Mouse (Mus musculus): ENCODE measurements at regions not wholly inside any gene's neighbourhood (a gene's known extent, or its start where the extent isn't known, plus 50 kb on each side); places are given as distances from the start of the nearest gene placed in this dataset.
A peak's percentile ranks its signal among the peaks of the same experiment; 100 is the strongest.

DNA sequence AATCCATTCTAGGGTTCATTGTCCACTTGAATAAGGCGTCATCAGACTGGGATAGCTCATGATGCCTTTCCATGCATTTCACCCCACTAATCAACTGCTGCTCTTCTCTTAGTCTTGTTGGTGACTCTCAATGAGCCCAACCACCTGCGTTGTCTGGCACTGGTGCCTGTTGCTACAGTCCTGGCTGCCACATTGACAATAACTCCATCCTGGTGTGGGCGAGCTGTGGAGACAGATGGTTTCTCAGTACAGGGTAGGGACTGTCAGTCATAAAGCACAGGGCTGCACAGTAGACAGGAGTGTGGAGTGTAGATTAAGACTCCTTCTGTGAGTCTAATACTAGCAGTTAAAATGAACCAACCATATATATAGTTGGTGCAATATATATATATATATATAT lies 469.4 kb upstream of the Nr3c2 start:
- ATAC-seq (replicated peaks), result peak; percentile 71; the same call in 1 of the 2 replicates
- H3K27me3 ChIP-seq, result no peaks in the 10 kb centered on the region

GRCm38 (mm10) chr8:76432813-76433212 lies 466.4 kb upstream of the Nr3c2 start:
- Histone ChIP-seq H3K4me2 (replicated peaks) (no peak overlapping the region), H3K27ac (replicated peaks) (no peak overlapping the region), H3K27me3 (no peaks in the 10 kb centered on the region), H3K4me1 (no peaks in the 10 kb centered on the region), H3K9me3 (no peaks in the 10 kb centered on the region), H3K9ac (replicated peaks) (no peak overlapping the region), H3K4me3 (no peak overlapping the region), H3K36me3 (no peaks in the 10 kb centered on the region)
- ATAC-seq (replicated peaks), result no peak

More for the DNA sequence above, 469.4 kb upstream of the Nr3c2 start:
- Histone ChIP-seq H3K4me2 (replicated peaks) (no peak overlapping the region), H3K4me3 (no peak overlapping the region), H3K9ac (replicated peaks) (no peak overlapping the region), H3K9me3 (no peaks in the 10 kb centered on the region), H3K4me1 (no peaks in the 10 kb centered on the region), H3K27ac (replicated peaks) (no peak overlapping the region), H3K36me3 (no peaks in the 10 kb centered on the region)
- WGBS, result 80% methylated on average over 3 of the region's 3 CpGs

- H3K27ac ChIP-seq (replicated peaks), result no peak overlapping the region
- H3K4me1 ChIP-seq, result no peaks in the 10 kb centered on the region
- H3K9me3 ChIP-seq, result no peaks in the 10 kb centered on the region
- H3K36me3 ChIP-seq, result no peaks in the 10 kb centered on the region
- no peak for ATAC-seq (replicated peaks)
- H3K4me3 ChIP-seq, result no peak overlapping the region
- no peaks in the 10 kb centered on the region for H3K27me3 ChIP-seq
- 89% methylated on average over 3 of the region's 3 CpGs for WGBS
- H3K4me2 ChIP-seq (replicated peaks), result no peak overlapping the region
- H3K9ac ChIP-seq (replicated peaks), result no peak overlapping the region
These were observed 461.3 kb upstream of the Nr3c2 start for GRCm38 (mm10) chr8:76437951-76438350.

- no peaks in the 10 kb centered on the region for H3K27me3 ChIP-seq
- H3K4me3 ChIP-seq, result no peak overlapping the region
- WGBS, result 69% methylated on average over 5 of the region's 5 CpGs
- H3K4me2 ChIP-seq (replicated peaks), result no peak overlapping the region
- H3K4me1 ChIP-seq, result no peaks in the 10 kb centered on the region
- no peaks in the 10 kb centered on the region for H3K9me3 ChIP-seq
- H3K9ac ChIP-seq (replicated peaks), result no peak overlapping the region
- no peak overlapping the region for H3K27ac ChIP-seq (replicated peaks)
- no peaks in the 10 kb centered on the region for H3K36me3 ChIP-seq
- ATAC-seq (replicated peaks), result no peak
These were observed 424.6 kb upstream of the Nr3c2 start for GRCm38 (mm10) chr8:76474464-76475208.

DNA sequence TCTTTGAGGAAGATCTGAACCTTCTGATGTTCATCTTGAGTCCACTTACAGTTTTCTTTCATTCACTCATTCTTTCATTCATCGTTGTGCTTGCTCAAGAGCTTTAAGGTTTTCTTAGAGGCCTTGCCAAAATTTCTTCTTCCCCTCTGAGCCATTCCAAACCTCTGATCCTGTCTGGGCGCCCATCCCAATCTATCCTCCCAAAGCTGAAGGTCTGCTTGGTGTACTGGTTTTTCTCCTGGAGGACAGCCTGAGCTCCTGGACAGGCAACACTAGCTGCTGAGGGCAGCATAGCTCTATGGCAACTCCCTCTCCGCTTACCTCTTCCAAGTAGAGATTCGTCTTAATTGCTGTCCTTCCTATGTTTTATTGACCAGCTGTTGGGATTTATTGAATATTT lies 420.3 kb upstream of the Nr3c2 start:
- H3K4me1 ChIP-seq, result no peaks in the 10 kb centered on the region
- H3K4me3 ChIP-seq, result no peak overlapping the region
- ATAC-seq (replicated peaks), result no peak
- H3K36me3 ChIP-seq, result no peaks in the 10 kb centered on the region
- H3K9me3 ChIP-seq, result no peaks in the 10 kb centered on the region
- no peaks in the 10 kb centered on the region for H3K27me3 ChIP-seq
- no peak overlapping the region for H3K27ac ChIP-seq (replicated peaks)
- no peak overlapping the region for H3K4me2 ChIP-seq (replicated peaks)
- no peak overlapping the region for H3K9ac ChIP-seq (replicated peaks)
- WGBS, result 85% methylated on average over 4 of the region's 4 CpGs

- H3K9ac ChIP-seq (replicated peaks), result no peak overlapping the region
- H3K27me3 ChIP-seq, result no peaks in the 10 kb centered on the region
- no peaks in the 10 kb centered on the region for H3K36me3 ChIP-seq
- H3K4me2 ChIP-seq (replicated peaks), result no peak overlapping the region
- H3K9me3 ChIP-seq, result no peaks in the 10 kb centered on the region
- no peaks in the 10 kb centered on the region for H3K4me1 ChIP-seq
- ATAC-seq (replicated peaks), result no peak
- WGBS, result 84% methylated on average over 1 of the region's 1 CpGs
- no peak overlapping the region for H3K27ac ChIP-seq (replicated peaks)
- no peak overlapping the region for H3K4me3 ChIP-seq
These were observed 395.6 kb upstream of the Nr3c2 start for GRCm38 (mm10) chr8:76503621-76504020.

DNA sequence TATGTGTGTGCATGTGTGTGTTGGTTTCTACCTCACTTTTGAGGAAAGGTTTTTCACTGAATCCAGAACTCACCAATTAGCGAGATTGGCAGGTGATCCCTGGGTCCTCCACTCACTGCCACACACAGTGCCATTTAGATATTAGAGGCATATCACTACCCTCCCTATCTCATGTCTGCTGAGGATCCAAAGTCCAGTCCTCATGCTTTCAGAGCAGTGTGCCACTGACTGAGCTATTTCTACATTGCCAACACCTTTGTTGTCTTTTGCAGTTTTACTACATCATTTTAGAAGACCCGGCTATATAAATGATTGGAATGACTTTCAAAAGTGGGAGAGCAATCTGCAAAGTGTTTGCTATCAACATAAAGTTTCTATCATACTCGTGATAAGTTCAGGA lies 392.0 kb upstream of the Nr3c2 start:
- H3K36me3 ChIP-seq, result no peaks in the 10 kb centered on the region
- H3K9me3 ChIP-seq, result no peaks in the 10 kb centered on the region
- H3K4me3 ChIP-seq, result no peak overlapping the region
- no peaks in the 10 kb centered on the region for H3K27me3 ChIP-seq
- H3K27ac ChIP-seq (replicated peaks), result no peak overlapping the region
- no peaks in the 10 kb centered on the region for H3K4me1 ChIP-seq
- H3K9ac ChIP-seq (replicated peaks), result no peak overlapping the region
- no peak for ATAC-seq (replicated peaks)
- H3K4me2 ChIP-seq (replicated peaks), result no peak overlapping the region
- WGBS, result 86% methylated on average over 3 of the region's 3 CpGs

GRCm38 (mm10) chr8:76509201-76509600 lies 390.0 kb upstream of the Nr3c2 start:
- Histone ChIP-seq H3K27me3 (no peaks in the 10 kb centered on the region), H3K4me3 (no peak overlapping the region), H3K4me2 (replicated peaks) (no peak overlapping the region), H3K4me1 (no peaks in the 10 kb centered on the region), H3K27ac (replicated peaks) (no peak overlapping the region), H3K9me3 (no peaks in the 10 kb centered on the region), H3K36me3 (no peaks in the 10 kb centered on the region), H3K9ac (replicated peaks) (no peak overlapping the region)
- ATAC-seq (replicated peaks), result no peak

- no peak overlapping the region for H3K9ac ChIP-seq (replicated peaks)
- no peaks in the 10 kb centered on the region for H3K9me3 ChIP-seq
- no peak overlapping the region for H3K4me2 ChIP-seq (replicated peaks)
- ATAC-seq (replicated peaks), result no peak
- WGBS, result 94% methylated on average over 1 of the region's 1 CpGs
- H3K36me3 ChIP-seq, result no peaks in the 10 kb centered on the region
- H3K4me1 ChIP-seq, result no peaks in the 10 kb centered on the region
- H3K27ac ChIP-seq (replicated peaks), result no peak overlapping the region
- H3K4me3 ChIP-seq, result no peak overlapping the region
- H3K27me3 ChIP-seq, result no peaks in the 10 kb centered on the region
These were observed 385.1 kb upstream of the Nr3c2 start for GRCm38 (mm10) chr8:76514132-76514531.

DNA sequence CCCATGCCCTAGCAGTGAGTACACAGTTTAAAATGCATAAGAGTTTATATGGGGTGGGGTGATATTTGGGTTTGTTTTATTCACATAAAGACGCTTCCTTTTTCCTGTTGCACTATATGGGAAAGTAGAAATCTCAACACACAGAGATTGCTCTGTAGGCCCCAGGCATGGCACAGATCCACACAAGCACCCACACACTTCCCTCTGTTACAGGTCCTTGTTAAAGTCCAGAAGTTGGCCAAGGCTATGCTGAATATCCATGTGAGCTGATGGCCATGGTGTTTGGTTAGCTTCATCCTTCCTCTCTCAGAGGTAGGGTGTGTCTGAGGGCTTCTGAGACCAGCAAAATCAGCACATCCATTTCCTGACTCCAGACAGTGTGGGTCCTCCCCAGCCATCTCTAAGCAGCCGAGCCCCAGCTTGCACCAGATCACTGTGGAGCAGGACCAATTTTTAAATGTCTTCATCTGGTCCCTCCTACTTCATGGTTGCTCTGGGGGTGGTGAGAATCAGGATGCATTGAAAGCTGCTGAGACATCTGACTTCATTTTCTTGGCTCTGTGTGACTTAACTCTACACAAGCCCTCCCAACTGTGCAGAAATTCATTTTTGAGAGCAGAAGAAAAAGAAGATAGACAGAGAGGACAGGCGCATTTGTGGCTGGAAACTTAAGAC lies 360.3 kb upstream of the Nr3c2 start:
- no peaks in the 10 kb centered on the region for H3K9me3 ChIP-seq
- ATAC-seq (replicated peaks), result no peak
- no peak overlapping the region for H3K4me2 ChIP-seq (replicated peaks)
- 91% methylated on average over 3 of the region's 3 CpGs for WGBS
- H3K27ac ChIP-seq (replicated peaks), result no peak overlapping the region
- H3K9ac ChIP-seq (replicated peaks), result no peak overlapping the region
- H3K4me1 ChIP-seq, result no peaks in the 10 kb centered on the region
- H3K4me3 ChIP-seq, result no peak overlapping the region
- H3K36me3 ChIP-seq, result no peaks in the 10 kb centered on the region
- H3K27me3 ChIP-seq, result no peaks in the 10 kb centered on the region

GRCm38 (mm10) chr8:76539638-76540037 lies 359.6 kb upstream of the Nr3c2 start:
- H3K36me3 ChIP-seq, result no peaks in the 10 kb centered on the region
- no peaks in the 10 kb centered on the region for H3K27me3 ChIP-seq
- H3K9me3 ChIP-seq, result no peaks in the 10 kb centered on the region
- no peak for ATAC-seq (replicated peaks)
- H3K27ac ChIP-seq (replicated peaks), result no peak overlapping the region
- 89% methylated on average over 4 of the region's 4 CpGs for whole genome bisulfite sequencing
- H3K9ac ChIP-seq (replicated peaks), result no peak overlapping the region
- H3K4me2 ChIP-seq (replicated peaks), result no peak overlapping the region
- H3K4me1 ChIP-seq, result no peaks in the 10 kb centered on the region
- H3K4me3 ChIP-seq, result no peak overlapping the region

GRCm38 (mm10) chr8:76540611-76541010 lies 358.6 kb upstream of the Nr3c2 start:
- Histone ChIP-seq H3K9me3 (no peaks in the 10 kb centered on the region), H3K27me3 (no peaks in the 10 kb centered on the region), H3K27ac (replicated peaks) (no peak overlapping the region), H3K4me3 (no peak overlapping the region), H3K4me2 (replicated peaks) (no peak overlapping the region), H3K36me3 (no peaks in the 10 kb centered on the region), H3K9ac (replicated peaks) (no peak overlapping the region), H3K4me1 (no peaks in the 10 kb centered on the region)
- 72% methylated on average over 3 of the region's 3 CpGs for WGBS
- no peak for ATAC-seq (replicated peaks)

DNA sequence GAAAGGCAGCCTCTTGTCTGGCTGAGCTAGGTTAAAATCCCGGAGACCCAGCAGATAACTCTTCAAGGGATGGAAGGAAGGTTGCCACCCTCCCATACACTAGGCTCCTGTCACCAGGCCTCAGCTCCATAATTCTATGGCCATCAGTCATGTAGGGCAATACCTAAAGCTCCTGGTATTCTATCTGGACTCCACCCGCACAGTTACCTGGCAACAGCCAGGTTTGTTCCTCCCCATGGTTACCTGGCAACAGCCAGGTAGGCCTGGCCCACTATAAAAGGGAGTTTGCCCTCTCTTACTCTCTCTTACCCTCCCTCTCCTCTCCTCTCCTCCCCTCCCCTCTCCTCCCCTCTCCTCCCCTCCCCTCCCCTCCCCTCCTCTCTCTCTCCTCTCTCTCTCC lies 347.6 kb upstream of the Nr3c2 start:
- ATAC-seq (replicated peaks), result no peak
- 79% methylated on average over 2 of the region's 2 CpGs for WGBS
- Histone ChIP-seq H3K4me3 (no peak overlapping the region), H3K9ac (replicated peaks) (no peak overlapping the region), H3K4me2 (replicated peaks) (no peak overlapping the region), H3K36me3 (no peaks in the 10 kb centered on the region), H3K27me3 (no peaks in the 10 kb centered on the region), H3K9me3 (no peaks in the 10 kb centered on the region), H3K4me1 (no peaks in the 10 kb centered on the region), H3K27ac (replicated peaks) (no peak overlapping the region)

Data from forebrain, embryonic 15.5 days (tissue).